Mouse (Mus musculus) limb, embryonic 11.5 days (tissue): Measurements from ENCODE around the gene Mrpl51. TPM values are rescaled to one million over a fixed set of nuclear protein-coding genes. Genes with fewer than 3 reads are reported as not detected.

Experiments
- ATAC-seq: fragments of 200-750 bp; cut with Nextera tagmentation; 2 replicates; pipeline ENCODE4 v1.8.0; 2017; ENCODE audit warnings: low read depth; ENCODE audit not compliant: insufficient number of reproducible peaks, low FRiP score, low TSS enrichment
- DNase-seq: peaks from one replicate; pipeline ENCODE4 v3.0.0-alpha.2; 2015; ENCODE audit warnings: low spot score
- H3K27ac ChIP-seq: fragments of 300-500 bp; sonication (generic); replicated peaks from 2 replicates; pipeline ENCODE4 v1.5.1; 2014; ENCODE audit warnings: low read depth, mild to moderate bottlenecking, low read length
- H3K27me3 ChIP-seq: fragments of 300-500 bp; sonication (generic); 2 replicates; pipeline ENCODE4 v1.6.1; 2014; ENCODE audit warnings: mild to moderate bottlenecking, low read length, mixed read lengths; ENCODE audit not compliant: control insufficient read depth, insufficient read depth
- H3K36me3 ChIP-seq: fragments of 300-500 bp; sonication (generic); 2 replicates; pipeline ENCODE4 v1.6.1; 2014; ENCODE audit warnings: mild to moderate bottlenecking, low read length, moderate library complexity, mixed read lengths; ENCODE audit not compliant: control insufficient read depth, insufficient read depth
- H3K4me1 ChIP-seq: fragments of 300-500 bp; sonication (generic); 2 replicates; pipeline ENCODE4 v1.6.1; 2014; ENCODE audit warnings: low read length, mixed read lengths; ENCODE audit not compliant: control insufficient read depth, insufficient read depth
- H3K4me2 ChIP-seq: fragments of 300-500 bp; sonication (generic); 2 replicates; pipeline ENCODE4 v1.6.1; 2014; ENCODE audit warnings: low read depth, mild to moderate bottlenecking, moderate library complexity; ENCODE audit not compliant: severe bottlenecking
- H3K4me3 ChIP-seq: fragments of 300-500 bp; sonication (generic); 2 replicates; pipeline ENCODE4 v1.5.1; 2014; ENCODE audit warnings: low read depth, low read length
- H3K9ac ChIP-seq: fragments of 300-500 bp; sonication (generic); 2 replicates; pipeline ENCODE4 v1.6.1; 2014; ENCODE audit warnings: mild to moderate bottlenecking, low read length
- H3K9me3 ChIP-seq: fragments of 300-500 bp; sonication (generic); 2 replicates; pipeline ENCODE4 v1.6.1; 2016; ENCODE audit warnings: low read length; ENCODE audit not compliant: control insufficient read depth
- WGBS: fragments of 180-500 bp; shearing (Covaris S2); extraction: QIAGEN DNeasy Blood & Tissue Kit; methylation state at CpG from one replicate; pipeline ENCODE4 v1.1.7; 2014; 5-methylcytosine and 5-hydroxymethylcytosine counted together
- polyA plus RNA-seq: library from polyadenylated mRNA; unstranded; fragments of >200 nt; fragmentation: Nextera tagmentation; extraction: Ambion mirVana; gene quantifications from 2 replicates; pipeline ENCODE4 v1.2.1, GENCODE M21; 2014

Gene Mrpl51
- polyA plus RNA-seq, result 216 and 218 TPM in 2 replicates

GRCm38 (mm10) chr6:125191332-125192015 lies at the start of gene Mrpl51, which contains the start of gene Ncapd2:
Gene Mrpl51 (plus strand): TSS chr6:125191801.
Gene Ncapd2 (minus strand): TSS chr6:125191701.
- under 1% methylated on average over 54 of the region's 54 CpGs for WGBS
- ATAC-seq, result peak; percentile 96
- Histone ChIP-seq H3K4me1 (peaks cover 3% of the 10 kb centered on the region; the same call in 1 of the 2 replicates), H3K27me3 (no peaks in the 10 kb centered on the region), H3K27ac (peak within 1 kb of the TSS; percentile 99), H3K4me2 (peak within 1 kb of the TSS; percentile 84), H3K4me3 (peak within 1 kb of the TSS; percentile 75), H3K9me3 (no peaks in the 10 kb centered on the region), H3K9ac (peak within 1 kb of the TSS; percentile 89), H3K36me3 (peaks cover 31% of the 10 kb centered on the region)
- DNase-seq, result peak; percentile 98

GRCm38 (mm10) chr6:125142436-125142835 lies 49.2 kb upstream of the Mrpl51 start:
- no peak for ATAC-seq

GRCm38 (mm10) chr6:125143128-125143527 lies 48.5 kb upstream of the Mrpl51 start:
- Histone ChIP-seq H3K4me2 (no peak overlapping the region), H3K36me3 (peaks cover 34% of the 10 kb centered on the region), H3K4me3 (no peak overlapping the region), H3K27ac (no peak overlapping the region), H3K27me3 (no peaks in the 10 kb centered on the region), H3K9ac (no peak overlapping the region), H3K9me3 (no peaks in the 10 kb centered on the region), H3K4me1 (peaks cover 16% of the 10 kb centered on the region; the same call in 1 of the 2 replicates)
- ATAC-seq (no peak), DNase-seq (no peak)
- WGBS, result 78% methylated on average over 3 of the region's 3 CpGs

More at GRCm38 (mm10) chr6:125142436-125142835, 49.2 kb upstream of the Mrpl51 start:
- 94% methylated on average over 8 of the region's 8 CpGs for WGBS
- Histone ChIP-seq H3K27ac (no peak overlapping the region), H3K4me3 (no peak overlapping the region), H3K4me1 (peaks cover 16% of the 10 kb centered on the region; the same call in 1 of the 2 replicates), H3K9me3 (no peaks in the 10 kb centered on the region), H3K27me3 (no peaks in the 10 kb centered on the region), H3K36me3 (peaks cover 37% of the 10 kb centered on the region), H3K4me2 (no peak overlapping the region), H3K9ac (no peak overlapping the region)
- DNase-seq, result no peak

DNA sequence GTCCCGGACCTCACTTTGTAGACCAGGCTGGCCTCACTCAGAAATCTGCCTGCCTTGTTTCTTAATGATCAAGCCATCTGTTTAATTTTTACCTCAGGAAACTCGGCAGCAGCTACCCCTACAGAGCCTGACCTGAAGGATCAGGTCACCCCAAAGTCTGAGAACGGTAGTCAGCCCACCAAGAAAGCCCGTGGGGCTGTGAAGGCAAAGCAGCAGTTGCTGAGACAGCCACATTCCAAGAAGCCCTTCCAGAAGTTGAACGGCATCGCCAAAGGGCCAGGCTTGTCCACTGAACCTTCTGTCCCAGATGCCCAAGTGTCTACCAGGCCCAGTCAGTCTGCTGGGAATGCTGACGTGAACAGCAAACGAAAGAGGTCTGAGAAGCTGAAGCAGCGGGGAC lies 47.7 kb upstream of the Mrpl51 start:
- ATAC-seq (no peak), DNase-seq (no peak)
- H3K36me3 ChIP-seq, result peaks cover 31% of the 10 kb centered on the region
- H3K9ac ChIP-seq, result no peak overlapping the region
- peaks cover 22% of the 10 kb centered on the region; the same call in 1 of the 2 replicates for H3K4me1 ChIP-seq
- H3K27me3 ChIP-seq, result no peaks in the 10 kb centered on the region
- H3K4me2 ChIP-seq, result no peak overlapping the region
- H3K27ac ChIP-seq, result no peak overlapping the region
- no peak overlapping the region for H3K4me3 ChIP-seq
- H3K9me3 ChIP-seq, result no peaks in the 10 kb centered on the region
- 81% methylated on average over 9 of the region's 9 CpGs for WGBS

DNA sequence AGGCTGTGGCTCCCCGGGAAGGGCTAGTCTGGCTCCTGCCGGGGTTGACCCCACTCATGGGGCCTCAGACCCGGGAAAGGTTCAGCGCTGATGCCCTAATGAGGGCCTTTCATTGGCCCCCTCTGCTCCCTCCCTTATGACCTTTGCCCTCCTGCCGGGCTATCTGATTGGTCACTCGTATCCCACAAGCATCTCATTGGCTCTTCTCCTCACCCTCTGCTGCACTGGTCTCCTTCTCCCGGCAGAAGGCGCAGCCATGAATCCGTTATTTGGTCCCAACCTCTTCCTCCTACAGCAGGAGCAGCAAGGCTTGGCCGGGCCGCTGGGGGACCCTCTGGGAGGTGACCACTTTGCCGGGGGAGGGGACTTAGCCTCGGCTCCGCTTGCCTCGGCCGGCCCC lies 46.6 kb upstream of the Mrpl51 start, which contains the start of gene Iffo1:
TSS of gene Iffo1 (plus strand) at position 241 of the 400 bp plus-strand sequence.
- H3K4me1 ChIP-seq, result peaks cover 22% of the 10 kb centered on the region; the same call in 1 of the 2 replicates
- peak within 1 kb of the TSS; percentile 96 for H3K4me2 ChIP-seq
- peak within 1 kb of the TSS; percentile 86 for H3K27ac ChIP-seq
- DNase-seq (peak; percentile 95), ATAC-seq (peak; percentile 94)
- no peaks in the 10 kb centered on the region for H3K27me3 ChIP-seq
- H3K36me3 ChIP-seq, result peaks cover 23% of the 10 kb centered on the region
- H3K9me3 ChIP-seq, result no peaks in the 10 kb centered on the region
- H3K4me3 ChIP-seq, result peak within 1 kb of the TSS; percentile 86
- WGBS, result under 1% methylated on average over 16 of the region's 16 CpGs
- peak within 1 kb of the TSS; percentile 89 for H3K9ac ChIP-seq

- peaks cover 22% of the 10 kb centered on the region; the same call in 1 of the 2 replicates for H3K4me1 ChIP-seq
- no peaks in the 10 kb centered on the region for H3K9me3 ChIP-seq
- peak; percentile 58 for ATAC-seq
- 1% methylated on average over 35 of the region's 35 CpGs for WGBS
- peak overlapping the region; percentile 86 for H3K4me3 ChIP-seq
- no peaks in the 10 kb centered on the region for H3K27me3 ChIP-seq
- DNase-seq, result no peak
- peaks cover 21% of the 10 kb centered on the region for H3K36me3 ChIP-seq
- H3K27ac ChIP-seq, result peak overlapping the region; percentile 86
- peak overlapping the region; percentile 89 for H3K9ac ChIP-seq
- H3K4me2 ChIP-seq, result peak overlapping the region; percentile 96
Measured at GRCm38 (mm10) chr6:125145479-125145951, 46.1 kb upstream of the Mrpl51 start.

- DNase-seq (no peak), ATAC-seq (no peak)
- Histone ChIP-seq H3K9ac (peak overlapping the region; percentile 89), H3K27me3 (no peaks in the 10 kb centered on the region), H3K27ac (no peak overlapping the region), H3K36me3 (peaks cover 16% of the 10 kb centered on the region), H3K9me3 (no peaks in the 10 kb centered on the region), H3K4me3 (peak overlapping the region; percentile 86), H3K4me1 (peaks cover 22% of the 10 kb centered on the region; the same call in 1 of the 2 replicates), H3K4me2 (peak overlapping the region; percentile 96)
- 56% methylated on average over 7 of the region's 7 CpGs for WGBS
Measured at GRCm38 (mm10) chr6:125146148-125146547, 45.5 kb upstream of the Mrpl51 start.

DNA sequence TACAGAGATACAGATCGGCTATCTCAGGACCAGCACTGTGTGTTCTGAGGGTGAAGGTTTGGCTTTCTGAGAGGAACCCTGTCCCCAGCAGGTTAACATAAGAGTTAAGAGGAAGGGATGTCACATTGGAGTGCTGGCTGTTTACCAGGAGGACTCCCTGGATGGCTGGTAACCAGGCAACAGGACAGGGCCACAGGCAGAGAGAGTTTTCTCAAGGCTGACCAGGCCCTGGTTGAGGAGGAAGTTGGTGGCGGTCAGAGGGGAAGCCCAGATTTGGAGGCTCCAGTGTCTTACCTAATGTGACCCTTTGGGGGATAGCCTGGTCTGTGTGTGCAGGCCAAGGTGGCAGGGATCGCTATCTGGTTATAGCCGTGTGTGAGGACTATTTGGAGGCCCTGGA lies 44.8 kb upstream of the Mrpl51 start:
- H3K9ac ChIP-seq, result peak overlapping the region; percentile 89
- WGBS, result 85% methylated on average over 4 of the region's 4 CpGs
- no peaks in the 10 kb centered on the region for H3K9me3 ChIP-seq
- no peak overlapping the region for H3K4me3 ChIP-seq
- peaks cover 22% of the 10 kb centered on the region; the same call in 1 of the 2 replicates for H3K4me1 ChIP-seq
- DNase-seq, result no peak
- no peaks in the 10 kb centered on the region for H3K27me3 ChIP-seq
- H3K27ac ChIP-seq, result no peak overlapping the region
- no peak for ATAC-seq
- H3K36me3 ChIP-seq, result peaks cover 14% of the 10 kb centered on the region
- peak overlapping the region; percentile 96; the same call in 1 of the 2 replicates for H3K4me2 ChIP-seq
